Mouse (Mus musculus): ENCODE data around the gene Nudt4. TPM values are rescaled to one million over a fixed set of nuclear protein-coding genes. Genes with fewer than 3 reads are reported as not detected.

The Nudt4 gene
- polyA plus RNA-seq, 1 experiment from 2014 or later, result 85.7 TPM

- Histone ChIP-seq H3K4me2 (no peak overlapping the region), H3K36me3 (no peaks in the 10 kb centered on the region), H3K4me1 (peaks cover 12% of the 10 kb centered on the region), H3K9ac (no peak overlapping the region), H3K27me3 (no peaks in the 10 kb centered on the region), H3K9me3 (no peaks in the 10 kb centered on the region), H3K27ac (no peak overlapping the region), H3K4me3 (no peak overlapping the region)
- 85% methylated on average over 7 of the region's 7 CpGs for WGBS
- no peak for ATAC-seq (ENCODE audit: insufficient number of reproducible peaks, insufficient read depth, low FRiP score, low TSS enrichment, low read depth)
Measured at GRCm38 (mm10) chr10:95533382-95533781, 30.6 kb downstream of the Nudt4 start.

- Histone ChIP-seq H3K4me3 (no peak overlapping the region), H3K9ac (no peak overlapping the region), H3K4me2 (no peak overlapping the region), H3K27ac (no peak overlapping the region), H3K9me3 (no peaks in the 10 kb centered on the region), H3K4me1 (peaks cover 15% of the 10 kb centered on the region), H3K36me3 (no peaks in the 10 kb centered on the region), H3K27me3 (no peaks in the 10 kb centered on the region)
- ATAC-seq (ENCODE audit: insufficient number of reproducible peaks, insufficient read depth, low FRiP score, low TSS enrichment, low read depth), result no peak
- WGBS, result 92% methylated on average over 5 of the region's 5 CpGs
Measured at GRCm38 (mm10) chr10:95532916-95533315, 31.0 kb downstream of the Nudt4 start.

GRCm38 (mm10) chr10:95530551-95531121 is 33.3 kb downstream of the Nudt4 start:
- ATAC-seq (ENCODE audit: insufficient number of reproducible peaks, insufficient read depth, low FRiP score, low TSS enrichment, low read depth), result no peak
- WGBS, result 78% methylated on average over 2 of the region's 2 CpGs
- H3K9ac ChIP-seq, result no peak overlapping the region
- H3K27ac ChIP-seq, result no peak overlapping the region
- no peaks in the 10 kb centered on the region for H3K36me3 ChIP-seq
- H3K4me1 ChIP-seq, result peaks cover 22% of the 10 kb centered on the region
- no peaks in the 10 kb centered on the region for H3K9me3 ChIP-seq
- H3K27me3 ChIP-seq, result no peaks in the 10 kb centered on the region
- H3K4me2 ChIP-seq, result no peak overlapping the region
- H3K4me3 ChIP-seq, result no peak overlapping the region

DNA sequence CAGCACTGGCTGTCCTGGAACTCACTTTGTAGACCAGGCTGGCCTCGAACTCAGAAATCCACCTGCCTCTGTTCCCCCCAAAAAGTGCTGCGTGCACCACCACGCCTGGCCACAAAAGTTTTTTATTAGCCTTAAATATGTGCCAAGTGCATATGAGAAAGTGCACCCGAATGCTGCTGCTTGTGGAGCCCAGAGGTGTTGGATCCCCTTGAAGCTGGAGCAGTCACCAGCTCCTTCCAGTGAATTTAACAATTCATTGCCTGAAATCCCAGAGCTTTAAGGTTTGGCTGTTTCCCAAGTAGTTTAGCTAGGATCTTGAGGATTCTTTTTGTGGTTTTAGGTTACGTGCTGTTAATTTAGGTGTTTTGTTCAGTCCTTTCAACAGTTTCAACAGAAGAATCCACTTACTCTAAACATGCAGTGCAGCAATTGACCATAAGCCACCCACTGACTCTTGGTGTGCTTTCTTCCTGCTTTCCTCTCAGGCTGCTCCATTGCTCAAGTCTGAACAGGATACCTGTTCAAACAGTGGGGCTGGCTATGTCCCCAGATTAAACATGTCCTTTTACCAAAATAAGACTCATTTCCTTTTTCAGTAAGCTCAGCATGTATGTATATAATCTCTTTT is 37.3 kb downstream of the Nudt4 start:
- Histone ChIP-seq H3K4me3 (no peak overlapping the region), H3K27me3 (no peaks in the 10 kb centered on the region), H3K9me3 (no peaks in the 10 kb centered on the region; the same call in 1 of the 2 replicates), H3K9ac (no peak overlapping the region), H3K27ac (no peak overlapping the region), H3K36me3 (peaks cover 5% of the 10 kb centered on the region; the same call in 1 of the 2 replicates), H3K4me1 (peaks cover 22% of the 10 kb centered on the region), H3K4me2 (no peak overlapping the region)
- no peak for ATAC-seq (ENCODE audit: insufficient number of reproducible peaks, insufficient read depth, low FRiP score, low TSS enrichment, low read depth)
- 62% methylated on average over 5 of the region's 5 CpGs for WGBS

GRCm38 (mm10) chr10:95525871-95526270 is 38.1 kb downstream of the Nudt4 start:
- 94% methylated on average over 5 of the region's 5 CpGs for WGBS
- no peak overlapping the region for H3K4me3 ChIP-seq
- peaks cover 6% of the 10 kb centered on the region; the same call in 1 of the 2 replicates for H3K36me3 ChIP-seq
- peaks cover 22% of the 10 kb centered on the region for H3K4me1 ChIP-seq
- no peak overlapping the region for H3K4me2 ChIP-seq
- H3K9ac ChIP-seq, result no peak overlapping the region
- no peaks in the 10 kb centered on the region; the same call in 1 of the 2 replicates for H3K9me3 ChIP-seq
- H3K27ac ChIP-seq, result no peak overlapping the region
- ATAC-seq (ENCODE audit: insufficient number of reproducible peaks, insufficient read depth, low FRiP score, low TSS enrichment, low read depth), result no peak
- H3K27me3 ChIP-seq, result no peaks in the 10 kb centered on the region

- Histone ChIP-seq H3K4me2 (no peak overlapping the region), H3K4me1 (peaks cover 22% of the 10 kb centered on the region), H3K27me3 (no peaks in the 10 kb centered on the region), H3K9ac (no peak overlapping the region), H3K4me3 (no peak overlapping the region), H3K27ac (no peak overlapping the region), H3K9me3 (no peaks in the 10 kb centered on the region; the same call in 1 of the 2 replicates), H3K36me3 (peaks cover 6% of the 10 kb centered on the region; the same call in 1 of the 2 replicates)
- 88% methylated on average over 6 of the region's 6 CpGs for WGBS
- no peak for ATAC-seq (ENCODE audit: insufficient number of reproducible peaks, insufficient read depth, low FRiP score, low TSS enrichment, low read depth)
Measured at GRCm38 (mm10) chr10:95525037-95525675, 38.8 kb downstream of the Nudt4 start.

- Histone ChIP-seq H3K9ac (no peak overlapping the region), H3K9me3 (no peaks in the 10 kb centered on the region; the same call in 1 of the 2 replicates), H3K36me3 (peaks cover 7% of the 10 kb centered on the region; the same call in 1 of the 2 replicates), H3K4me1 (peaks cover 14% of the 10 kb centered on the region), H3K27me3 (no peaks in the 10 kb centered on the region), H3K4me3 (no peak overlapping the region), H3K27ac (no peak overlapping the region), H3K4me2 (no peak overlapping the region)
- WGBS, result 93% methylated on average over 6 of the region's 6 CpGs
- ATAC-seq (ENCODE audit: insufficient number of reproducible peaks, insufficient read depth, low FRiP score, low TSS enrichment, low read depth), result no peak
Measured at GRCm38 (mm10) chr10:95517656-95518055, 46.3 kb downstream of the Nudt4 start.

GRCm38 (mm10) chr10:95515293-95515931 is 48.5 kb downstream of the Nudt4 start:
- Histone ChIP-seq H3K9ac (peak overlapping the region; percentile 99), H3K9me3 (no peaks in the 10 kb centered on the region), H3K4me1 (peaks cover 14% of the 10 kb centered on the region), H3K27ac (peak overlapping the region; percentile 98), H3K36me3 (0 out of 2 replicates have a peak, but pooled peaks cover 3% of the 10 kb centered on the region), H3K4me3 (peak overlapping the region; percentile 100), H3K4me2 (peak overlapping the region; percentile 70), H3K27me3 (no peaks in the 10 kb centered on the region)
- WGBS, result under 1% methylated on average over 50 of the region's 80 CpGs
- peak; percentile 50 for ATAC-seq (ENCODE audit: insufficient number of reproducible peaks, insufficient read depth, low FRiP score, low TSS enrichment, low read depth)

DNA sequence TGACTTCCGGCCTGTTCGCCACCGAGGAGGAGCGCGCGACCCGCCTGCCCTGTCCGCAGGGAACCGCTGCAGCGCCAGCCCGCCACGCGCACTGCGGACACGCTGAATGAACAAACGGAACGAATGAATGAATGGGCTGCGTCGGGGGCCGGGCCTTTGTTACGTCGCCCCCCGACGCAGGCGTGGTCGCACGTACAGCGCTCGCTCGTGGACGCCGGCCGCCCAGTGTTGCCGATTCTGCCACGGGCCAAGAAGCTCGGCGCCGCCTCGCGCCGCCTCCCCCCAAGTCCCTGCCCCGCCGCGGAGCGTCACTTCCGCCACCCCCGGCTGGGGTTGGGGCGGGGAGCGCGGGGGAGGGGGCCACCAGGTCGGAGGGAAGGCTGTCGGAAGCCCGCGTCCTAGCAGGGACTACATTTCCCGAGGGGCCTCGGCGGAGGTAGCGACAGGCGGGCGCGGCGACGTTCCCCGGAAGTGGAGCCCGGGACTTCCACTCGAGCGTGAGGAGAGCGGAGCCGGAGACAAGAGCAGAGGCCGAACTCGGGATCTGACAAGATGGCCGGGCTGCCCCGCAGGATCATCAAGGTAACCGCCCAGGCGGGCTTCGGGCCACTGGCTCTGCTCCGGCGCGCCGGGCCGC is 49.2 kb downstream of the Nudt4 start, which contains the start of gene Ube2n:
Gene Ube2n (plus strand): TSS at position 490 of the 637 bp plus-strand sequence.
- peak; percentile 97 for ATAC-seq (ENCODE audit: insufficient number of reproducible peaks, insufficient read depth, low FRiP score, low TSS enrichment, low read depth)
- Histone ChIP-seq H3K4me2 (peak within 1 kb of the TSS; percentile 70), H3K27me3 (no peaks in the 10 kb centered on the region), H3K36me3 (0 out of 2 replicates have a peak, but pooled peaks cover 3% of the 10 kb centered on the region), H3K9me3 (no peaks in the 10 kb centered on the region), H3K27ac (peak within 1 kb of the TSS; percentile 98), H3K9ac (peak within 1 kb of the TSS; percentile 99), H3K4me1 (peaks cover 14% of the 10 kb centered on the region), H3K4me3 (peak within 1 kb of the TSS; percentile 100)
- under 1% methylated on average over 76 of the region's 81 CpGs for WGBS

GRCm38 (mm10) chr10:95513768-95514556 is 50.0 kb downstream of the Nudt4 start:
- H3K9ac ChIP-seq, result peak overlapping the region; percentile 99
- no peak for ATAC-seq (ENCODE audit: insufficient number of reproducible peaks, insufficient read depth, low FRiP score, low TSS enrichment, low read depth)
- peak overlapping the region; percentile 98 for H3K27ac ChIP-seq
- no peaks in the 10 kb centered on the region for H3K27me3 ChIP-seq
- H3K4me3 ChIP-seq, result peak overlapping the region; percentile 100
- 0 out of 2 replicates have a peak, but pooled peaks cover 3% of the 10 kb centered on the region for H3K36me3 ChIP-seq
- H3K9me3 ChIP-seq, result no peaks in the 10 kb centered on the region
- 31% methylated on average over 15 of the region's 15 CpGs for WGBS
- H3K4me1 ChIP-seq, result peaks cover 14% of the 10 kb centered on the region
- H3K4me2 ChIP-seq, result peak overlapping the region; percentile 64
